Mouse (Mus musculus): ENCODE results near the gene Tango6.

GRCm38 (mm10) chr8:106753436-106753835 is 70.6 kb downstream of the Tango6 start:
- TF ChIP-seq EP300 (IDR thresholded peaks at IDR 0.05; ENCODE audit: low read depth) (no peak), CTCF (IDR thresholded peaks at IDR 0.05; ENCODE audit: low read depth) (no peak)
